Mouse (Mus musculus): Measurements from ENCODE around the gene 2010315B03Rik.

GRCm38 (mm10) chr9:124258067-124258556, 54.4 kb downstream of the 2010315B03Rik start:
- TF ChIP-seq CTCF (IDR thresholded peaks at IDR 0.05; ENCODE audit: low read depth, low read length) (no peak), POLR2A (IDR thresholded peaks at IDR 0.05; ENCODE audit: extremely low read depth, insufficient read depth, low read length) (no peak)
